Mouse (Mus musculus): ENCODE measurements around the gene Eml6. TPM values are rescaled to one million over a fixed set of nuclear protein-coding genes. Genes with fewer than 3 reads are reported as not detected.

Eml6 gene
- polyA plus RNA-seq, 1 experiment: 0.70 TPM

GRCm38 (mm10) chr11:29694754-29695153 lies 331.1 kb downstream of the Eml6 start:
- TF ChIP-seq EP300 (IDR thresholded peaks at IDR 0.05; ENCODE audit: insufficient read depth, low read depth, low read length): no peak
- TF ChIP-seq CTCF (IDR thresholded peaks at IDR 0.05; ENCODE audit: low read depth, low read length): no peak
- no peak for TF ChIP-seq POLR2A (IDR thresholded peaks at IDR 0.05; ENCODE audit: insufficient read depth, low read length)
- H3K4me3 ChIP-seq (ENCODE audit: low read depth, low read length): no peak overlapping the region
- H3K36me3 ChIP-seq (ENCODE audit: control insufficient read depth, insufficient read depth, low read length, poor library complexity, severe bottlenecking): peaks cover 21% of the 10 kb centered on the region
- no peaks in the 10 kb centered on the region for H3K4me1 ChIP-seq (ENCODE audit: control insufficient read depth, insufficient read depth, low read length)
- no peaks in the 10 kb centered on the region for H3K27me3 ChIP-seq (ENCODE audit: control insufficient read depth, insufficient read depth, low read length, poor library complexity, severe bottlenecking)
- H3K9me3 ChIP-seq (replicated peaks; ENCODE audit: control insufficient read depth, insufficient read depth, low read length, poor library complexity, severe bottlenecking): no peaks in the 10 kb centered on the region
- no peak overlapping the region for H3K27ac ChIP-seq (ENCODE audit: insufficient read depth, low read length)
- peak overlapping the region; percentile 97; the same call in 1 of the 2 replicates for H3K9ac ChIP-seq (ENCODE audit: low read depth, poor library complexity, severe bottlenecking)

- Histone ChIP-seq H3K27me3 (ENCODE audit: control insufficient read depth, insufficient read depth, low read length, poor library complexity, severe bottlenecking) (no peaks in the 10 kb centered on the region), H3K9me3 (replicated peaks; ENCODE audit: control insufficient read depth, insufficient read depth, low read length, poor library complexity, severe bottlenecking) (no peaks in the 10 kb centered on the region), H3K36me3 (ENCODE audit: control insufficient read depth, insufficient read depth, low read length, poor library complexity, severe bottlenecking) (peaks cover 21% of the 10 kb centered on the region), H3K9ac (ENCODE audit: low read depth, poor library complexity, severe bottlenecking) (peak overlapping the region; percentile 97), H3K4me3 (ENCODE audit: low read depth, low read length) (peak overlapping the region; percentile 94), H3K27ac (ENCODE audit: insufficient read depth, low read length) (peak overlapping the region; percentile 81), H3K4me1 (ENCODE audit: control insufficient read depth, insufficient read depth, low read length) (no peaks in the 10 kb centered on the region)
- TF ChIP-seq CTCF (IDR thresholded peaks at IDR 0.05; ENCODE audit: low read depth, low read length) (peak; percentile 62), POLR2A (IDR thresholded peaks at IDR 0.05; ENCODE audit: insufficient read depth, low read length) (no peak), EP300 (IDR thresholded peaks at IDR 0.05; ENCODE audit: insufficient read depth, low read depth, low read length) (0 out of 2 replicates have a peak, but pooled peaks have one; percentile 31)
These were observed 332.0 kb downstream of the Eml6 start for GRCm38 (mm10) chr11:29693576-29694410.

Other genes with a start within 250 kb of the Eml6 start
- gene 4931440F15Rik, start 200.4 kb downstream of the Eml6 start, polyA plus RNA-seq (2011; ENCODE audit: insufficient read depth, insufficient read length, low read depth, missing spikeins): not detected in 2 replicates
- gene Sptbn1, start 242.1 kb upstream of the Eml6 start, polyA plus RNA-seq (2011; ENCODE audit: insufficient read depth, insufficient read length, low read depth, missing spikeins): 147 and 148 TPM in 2 replicates

All from ES-Bruce4 (cell line).